Mouse (Mus musculus) embryonic facial prominence, embryonic 14.5 days (tissue): ENCODE measurements around the gene Glis1. TPM values are rescaled to one million over a fixed set of nuclear protein-coding genes. Genes with fewer than 3 reads are reported as not detected.

Source experiments
- ATAC-seq: fragments of 200-750 bp; cut with Nextera tagmentation; 2 replicates; pipeline ENCODE4 v1.8.0; 2017; ENCODE audit warnings: low read depth, moderate number of reproducible peaks, moderate TSS enrichment
- DNase-seq: peaks from one replicate; pipeline ENCODE4 v3.0.0-alpha.2; 2015; ENCODE audit warnings: low spot score
- H3K27ac ChIP-seq: fragments of 300-500 bp; sonication (generic); replicated peaks from 2 replicates; pipeline ENCODE4 v1.5.1; 2014; ENCODE audit warnings: low read depth, mild to moderate bottlenecking, low read length, moderate library complexity
- H3K27me3 ChIP-seq: fragments of 300-500 bp; sonication (generic); replicated peaks from 2 replicates; pipeline ENCODE4 v1.6.1; 2014; ENCODE audit warnings: low read length; ENCODE audit not compliant: control insufficient read depth, insufficient read depth
- H3K36me3 ChIP-seq: fragments of 300-500 bp; sonication (generic); 2 replicates; pipeline ENCODE4 v1.6.1; 2014; ENCODE audit warnings: low read length, mixed read lengths; ENCODE audit not compliant: control insufficient read depth, insufficient read depth
- H3K4me1 ChIP-seq: fragments of 300-500 bp; sonication (generic); 2 replicates; pipeline ENCODE4 v1.6.1; 2014; ENCODE audit warnings: antibody characterized with exemption, low read length; ENCODE audit not compliant: control insufficient read depth, insufficient read depth
- H3K4me2 ChIP-seq: fragments of 300-500 bp; sonication (generic); 2 replicates; pipeline ENCODE4 v1.6.1; 2014; ENCODE audit warnings: low read depth, mild to moderate bottlenecking, low read length, moderate library complexity, mixed read lengths
- H3K4me3 ChIP-seq: fragments of 300-500 bp; sonication (generic); 2 replicates; pipeline ENCODE4 v1.5.1; 2014; ENCODE audit warnings: low read depth, mild to moderate bottlenecking, low read length
- H3K9ac ChIP-seq: fragments of 300-500 bp; sonication (generic); 2 replicates; pipeline ENCODE4 v1.6.1; 2014; ENCODE audit warnings: low read depth, mild to moderate bottlenecking, low read length, moderate library complexity, mixed read lengths
- H3K9me3 ChIP-seq: fragments of 300-500 bp; sonication (generic); 2 replicates; pipeline ENCODE4 v1.6.1; 2016; ENCODE audit warnings: low read length; ENCODE audit not compliant: control insufficient read depth
- WGBS: fragments of 180-500 bp; shearing (Covaris S2); extraction: QIAGEN DNeasy Blood & Tissue Kit; methylation state at CpG from one replicate; pipeline ENCODE4 v1.1.7; 2014; 5-methylcytosine and 5-hydroxymethylcytosine counted together
- polyA plus RNA-seq: library from polyadenylated mRNA; unstranded; fragments of >200 nt; fragmentation: Nextera tagmentation; extraction: Ambion mirVana; gene quantifications from 2 replicates; pipeline ENCODE4 v1.2.1, GENCODE M21; 2014

Gene Glis1
- polyA plus RNA-seq, 1 experiment from 2014 or later, result 10.8 TPM

DNA sequence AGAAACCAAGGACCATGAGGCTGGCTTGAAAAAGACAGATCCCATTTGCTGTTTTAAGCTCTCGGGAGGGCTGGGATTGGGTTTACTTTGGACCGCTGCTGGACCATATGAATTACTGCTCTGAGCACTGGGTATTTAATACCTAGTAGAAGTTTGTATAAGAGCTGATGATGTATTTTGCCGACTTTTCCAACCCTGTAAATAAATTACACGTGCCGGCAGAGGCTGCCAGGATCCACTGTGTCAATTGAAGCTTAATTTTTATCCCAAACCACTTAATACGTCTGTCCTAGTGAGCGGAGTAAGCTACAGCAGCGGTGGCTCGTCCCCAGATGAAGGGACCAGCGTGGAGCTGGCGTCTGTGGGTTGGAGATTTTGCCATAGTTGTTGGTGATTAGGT, 7.9 kb downstream of the Glis1 start:
- Histone ChIP-seq H3K4me2 (peak overlapping the region; percentile 38), H3K36me3 (no peaks in the 10 kb centered on the region), H3K4me1 (peaks cover 24% of the 10 kb centered on the region), H3K9ac (no peak overlapping the region), H3K27me3 (peaks cover 29% of the 10 kb centered on the region), H3K4me3 (peak overlapping the region; percentile 5; the same call in 1 of the 2 replicates), H3K27ac (no peak overlapping the region; the same call in 1 of the 2 replicates), H3K9me3 (peaks cover 5% of the 10 kb centered on the region; the same call in 1 of the 2 replicates)
- 36% methylated on average over 11 of the region's 11 CpGs for WGBS
- DNase-seq (no peak), ATAC-seq (no peak)

DNA sequence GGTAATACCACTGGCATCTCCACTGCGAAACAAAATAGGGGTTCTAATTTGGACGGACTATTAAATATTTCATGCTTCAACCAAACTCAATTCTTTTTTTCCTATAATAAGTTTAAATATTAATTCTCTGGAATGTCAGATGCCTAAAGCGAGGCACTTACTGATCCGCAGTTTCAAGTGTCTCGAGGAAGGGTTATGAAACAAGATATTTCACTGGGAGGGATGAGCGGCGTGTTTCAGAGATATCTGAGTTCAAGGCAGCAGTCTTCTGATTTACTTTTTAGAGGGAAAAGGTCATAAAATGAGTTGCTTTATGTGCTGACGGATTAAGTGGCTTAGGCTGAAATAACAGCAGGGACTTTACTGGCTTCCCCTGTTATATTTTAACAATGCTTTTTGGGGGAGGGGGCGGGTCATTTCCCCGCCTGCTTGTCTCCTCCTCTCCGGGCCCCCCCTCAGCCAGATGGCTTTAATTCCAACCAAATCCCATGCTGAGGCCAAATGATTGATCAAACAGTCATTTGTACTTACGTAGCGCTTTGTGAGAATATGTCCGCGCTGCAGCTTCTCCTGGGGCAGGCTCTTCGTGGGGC, 8.6 kb downstream of the Glis1 start:
- Histone ChIP-seq H3K36me3 (no peaks in the 10 kb centered on the region), H3K4me1 (peaks cover 24% of the 10 kb centered on the region), H3K9me3 (peaks cover 5% of the 10 kb centered on the region; the same call in 1 of the 2 replicates), H3K4me3 (peak overlapping the region; percentile 5), H3K4me2 (peak overlapping the region; percentile 38), H3K27ac (peak overlapping the region; percentile 25; the same call in 1 of the 2 replicates), H3K9ac (peak overlapping the region; percentile 39; the same call in 1 of the 2 replicates), H3K27me3 (peaks cover 22% of the 10 kb centered on the region)
- DNase-seq (peak; percentile 74), ATAC-seq (no peak)
- 23% methylated on average over 16 of the region's 16 CpGs for WGBS

DNA sequence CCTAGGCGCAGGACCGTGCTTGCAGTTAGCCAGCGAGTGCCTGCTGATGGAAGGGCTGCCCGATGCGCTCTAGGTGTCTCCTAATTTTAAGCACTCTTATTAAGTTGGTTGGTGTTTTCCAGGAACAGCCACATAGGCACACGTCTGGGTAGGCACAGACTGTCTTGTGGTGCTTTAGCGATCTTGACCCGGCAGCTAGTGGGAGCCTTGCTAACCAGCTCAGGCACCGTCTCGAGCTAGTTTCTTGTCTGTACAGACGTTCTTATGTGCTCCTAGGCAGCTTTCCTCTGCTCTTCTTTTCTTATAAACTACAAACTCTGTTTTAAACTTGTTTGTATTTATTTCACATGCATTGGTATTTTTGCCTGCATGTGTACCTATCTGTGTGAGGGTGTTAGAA, 9.2 kb downstream of the Glis1 start:
- Histone ChIP-seq H3K4me1 (peaks cover 24% of the 10 kb centered on the region), H3K27ac (peak overlapping the region; percentile 25; the same call in 1 of the 2 replicates), H3K36me3 (no peaks in the 10 kb centered on the region), H3K4me3 (peak overlapping the region; percentile 5), H3K9ac (peak overlapping the region; percentile 39; the same call in 1 of the 2 replicates), H3K4me2 (peak overlapping the region; percentile 38), H3K9me3 (peaks cover 5% of the 10 kb centered on the region; the same call in 1 of the 2 replicates), H3K27me3 (peaks cover 16% of the 10 kb centered on the region)
- 43% methylated on average over 11 of the region's 11 CpGs for WGBS
- DNase-seq, result no peak
- ATAC-seq, result no peak

DNA sequence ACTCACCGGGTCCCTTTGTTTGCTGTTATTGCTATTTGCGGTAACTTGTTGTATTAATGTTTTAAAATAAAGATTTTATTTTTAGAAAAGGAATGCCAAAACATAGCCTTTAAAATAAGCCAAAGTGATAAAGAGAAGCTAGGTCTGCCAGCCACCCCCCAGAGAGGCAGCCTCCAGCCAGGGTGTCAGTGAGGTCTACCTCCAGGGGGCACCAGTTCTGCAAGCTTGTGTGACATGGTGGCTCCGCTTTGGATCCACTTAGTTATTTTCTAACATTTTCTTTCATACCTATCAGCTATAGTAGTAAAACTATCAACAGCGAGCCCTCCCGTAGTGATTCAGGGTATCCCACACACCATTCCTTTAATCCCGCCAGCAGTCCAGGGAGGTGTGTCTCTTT, 14.1 kb downstream of the Glis1 start:
- Histone ChIP-seq H3K36me3 (no peaks in the 10 kb centered on the region), H3K4me3 (no peak overlapping the region), H3K4me2 (no peak overlapping the region), H3K27me3 (peaks cover 6% of the 10 kb centered on the region), H3K9me3 (peaks cover 5% of the 10 kb centered on the region; the same call in 1 of the 2 replicates), H3K9ac (no peak overlapping the region), H3K4me1 (peaks cover 2% of the 10 kb centered on the region), H3K27ac (no peak overlapping the region)
- no peak for DNase-seq
- no peak for ATAC-seq
- 89% methylated on average over 6 of the region's 6 CpGs for WGBS

DNA sequence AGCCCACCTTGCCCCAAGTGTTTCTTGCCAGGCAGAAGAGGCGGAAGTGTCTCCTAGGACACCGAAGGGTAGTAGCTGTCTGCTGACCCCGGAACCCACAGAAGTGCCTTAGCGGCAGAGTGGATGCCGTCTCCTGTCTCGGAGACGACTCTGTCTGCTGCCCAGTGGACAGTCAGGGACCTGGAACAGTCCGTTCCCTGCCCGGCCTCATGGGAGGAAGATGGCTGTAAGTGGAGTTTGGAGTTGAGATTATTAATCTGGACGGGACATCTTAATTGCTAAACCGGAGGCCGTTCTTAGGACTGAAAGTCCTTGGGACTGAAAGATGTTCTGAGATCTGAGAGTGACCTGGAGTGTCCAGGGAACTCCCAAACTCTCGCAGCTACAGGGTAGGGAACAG, 15.1 kb downstream of the Glis1 start:
- no peak overlapping the region for H3K4me2 ChIP-seq
- no peaks in the 10 kb centered on the region for H3K4me1 ChIP-seq
- H3K36me3 ChIP-seq, result no peaks in the 10 kb centered on the region
- no peak overlapping the region for H3K27ac ChIP-seq
- peaks cover 6% of the 10 kb centered on the region for H3K27me3 ChIP-seq
- H3K9ac ChIP-seq, result no peak overlapping the region
- 85% methylated on average over 13 of the region's 13 CpGs for WGBS
- no peak for DNase-seq
- no peak overlapping the region for H3K4me3 ChIP-seq
- no peak for ATAC-seq
- peaks cover 5% of the 10 kb centered on the region; the same call in 1 of the 2 replicates for H3K9me3 ChIP-seq

DNA sequence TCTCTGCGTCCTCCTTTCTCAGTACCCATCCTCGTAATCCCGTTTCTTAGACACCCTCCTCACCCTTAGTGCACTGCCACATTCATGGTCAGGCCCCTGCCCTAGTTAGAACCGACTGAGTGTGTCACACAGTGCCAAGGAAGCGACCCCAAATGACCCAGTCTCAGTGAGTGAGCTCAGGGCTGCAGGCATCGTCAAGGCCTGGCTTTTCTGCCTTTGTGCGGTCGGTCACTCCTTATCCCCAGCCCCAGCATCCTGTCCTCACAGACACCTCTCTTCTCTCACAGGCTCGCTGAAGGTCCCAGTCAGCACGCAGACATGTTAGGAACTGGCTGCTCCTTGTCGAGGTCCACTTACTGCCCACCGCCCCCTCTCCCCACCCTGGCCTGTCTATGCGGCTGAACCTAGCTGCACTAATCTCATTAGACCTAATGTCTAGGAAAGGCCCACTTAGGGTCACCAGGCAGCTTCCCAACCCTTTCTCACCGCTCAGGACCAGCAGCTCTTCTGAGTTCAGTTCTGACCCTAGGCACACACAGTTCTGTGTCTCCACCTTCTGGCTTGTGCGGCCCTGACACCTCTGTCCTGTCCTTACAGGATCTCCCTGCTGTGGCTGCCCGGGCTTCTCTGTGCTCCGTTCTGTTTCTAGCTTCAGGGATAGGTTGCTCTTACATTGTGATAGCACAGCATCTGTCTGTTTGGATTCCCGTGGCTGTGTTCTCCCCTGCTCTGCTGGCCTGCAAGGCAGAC, 18.1 kb downstream of the Glis1 start:
- Histone ChIP-seq H3K36me3 (no peaks in the 10 kb centered on the region), H3K4me2 (no peak overlapping the region), H3K4me3 (no peak overlapping the region), H3K9me3 (no peaks in the 10 kb centered on the region), H3K4me1 (peaks cover 7% of the 10 kb centered on the region), H3K9ac (no peak overlapping the region), H3K27ac (no peak overlapping the region), H3K27me3 (no peaks in the 10 kb centered on the region; the same call in 1 of the 2 replicates)
- no peak for DNase-seq
- no peak for ATAC-seq
- WGBS, result 73% methylated on average over 18 of the region's 18 CpGs

DNA sequence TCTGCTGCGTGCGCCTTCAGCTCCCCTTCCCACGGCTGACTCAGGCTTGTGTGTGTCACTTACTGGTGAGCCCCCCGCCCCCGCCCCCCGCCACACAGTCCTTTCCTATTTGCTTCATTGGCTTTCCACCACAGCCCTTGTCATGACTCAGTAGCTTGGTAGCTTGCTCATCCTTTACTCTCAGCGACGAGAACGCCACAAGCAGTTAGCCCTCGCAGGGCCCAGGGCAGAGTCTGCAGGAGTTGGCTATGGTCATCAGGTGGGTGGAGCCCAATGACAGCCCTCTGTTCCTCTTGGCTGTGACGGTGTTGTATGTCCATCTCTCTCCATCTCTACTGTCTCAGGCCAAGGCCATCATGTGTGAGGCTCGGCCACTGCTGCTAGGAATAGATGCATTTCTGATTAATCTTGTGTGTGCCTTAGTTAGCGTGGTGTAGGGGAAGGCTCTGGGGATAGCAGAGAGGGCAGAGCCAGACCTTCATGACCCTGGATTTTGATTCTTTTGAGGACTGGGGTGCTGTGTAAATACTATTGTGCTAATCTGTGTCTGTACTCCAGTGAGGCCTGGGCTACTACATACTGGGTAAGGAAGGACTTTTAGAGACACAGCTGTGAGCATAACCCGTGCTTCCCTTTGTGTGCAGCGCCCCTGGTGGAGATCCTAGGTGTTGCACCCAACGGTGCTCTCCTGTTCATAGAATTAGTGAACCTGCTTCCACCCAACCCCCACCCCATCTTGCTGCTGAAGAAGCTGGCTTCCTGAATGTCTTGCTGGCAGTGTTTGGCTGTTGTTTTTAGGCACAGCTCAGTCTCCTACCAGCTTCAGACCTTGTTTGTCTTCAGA, 19.0 kb downstream of the Glis1 start:
- H3K9ac ChIP-seq, result no peak overlapping the region
- peaks cover 16% of the 10 kb centered on the region for H3K4me1 ChIP-seq
- H3K27me3 ChIP-seq, result no peaks in the 10 kb centered on the region; the same call in 1 of the 2 replicates
- no peak overlapping the region for H3K27ac ChIP-seq
- ATAC-seq (peak; percentile 82), DNase-seq (peak; percentile 83)
- 61% methylated on average over 16 of the region's 16 CpGs for WGBS
- no peak overlapping the region for H3K4me2 ChIP-seq
- H3K36me3 ChIP-seq, result no peaks in the 10 kb centered on the region
- no peaks in the 10 kb centered on the region for H3K9me3 ChIP-seq
- H3K4me3 ChIP-seq, result no peak overlapping the region

DNA sequence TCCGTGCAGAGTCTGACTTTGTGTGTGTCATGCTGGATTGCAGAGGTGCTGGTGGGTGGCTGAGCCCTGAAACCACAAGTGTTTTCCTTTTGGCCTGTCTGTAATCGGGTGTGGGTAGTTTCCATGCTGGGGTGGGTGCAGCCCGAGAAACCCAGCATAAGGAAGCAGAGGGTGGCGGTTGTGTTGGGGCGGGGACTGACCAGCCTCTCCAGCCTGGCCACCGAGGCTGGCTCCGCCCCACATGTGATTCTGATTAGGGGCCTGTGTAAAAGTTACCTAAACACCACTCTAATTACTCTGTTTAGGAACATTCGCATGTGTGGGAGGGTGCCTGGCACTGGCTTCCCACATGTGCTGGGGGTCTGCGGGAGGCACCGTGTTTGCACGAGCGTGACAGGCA, 23.2 kb downstream of the Glis1 start:
- Histone ChIP-seq H3K27ac (peak overlapping the region; percentile 29; the same call in 1 of the 2 replicates), H3K9ac (0 out of 2 replicates have a peak overlapping the region, but pooled peaks have one; percentile 21), H3K27me3 (no peaks in the 10 kb centered on the region), H3K36me3 (no peaks in the 10 kb centered on the region), H3K4me2 (peak overlapping the region; percentile 46), H3K4me3 (peak overlapping the region; percentile 7; the same call in 1 of the 2 replicates), H3K9me3 (no peaks in the 10 kb centered on the region), H3K4me1 (peaks cover 18% of the 10 kb centered on the region)
- ATAC-seq (peak; percentile 64; the same call in 1 of the 2 replicates), DNase-seq (peak; percentile 84)
- 19% methylated on average over 12 of the region's 12 CpGs for WGBS
